Mouse (Mus musculus) liver (tissue): ENCODE measurements around the gene Ahcyl2.
"Not testable (repeated sequence)": the region's sequence is repeated elsewhere in the genome, so short reads cannot be mapped to it uniquely, and the experiment has no call there.

ENCODE experiments used
- DNase-seq: peaks from one replicate; pipeline ENCODE4 v3.0.0-alpha.2; 2020; ENCODE audit warnings: mixed read lengths

Gene Ahcyl2

DNA sequence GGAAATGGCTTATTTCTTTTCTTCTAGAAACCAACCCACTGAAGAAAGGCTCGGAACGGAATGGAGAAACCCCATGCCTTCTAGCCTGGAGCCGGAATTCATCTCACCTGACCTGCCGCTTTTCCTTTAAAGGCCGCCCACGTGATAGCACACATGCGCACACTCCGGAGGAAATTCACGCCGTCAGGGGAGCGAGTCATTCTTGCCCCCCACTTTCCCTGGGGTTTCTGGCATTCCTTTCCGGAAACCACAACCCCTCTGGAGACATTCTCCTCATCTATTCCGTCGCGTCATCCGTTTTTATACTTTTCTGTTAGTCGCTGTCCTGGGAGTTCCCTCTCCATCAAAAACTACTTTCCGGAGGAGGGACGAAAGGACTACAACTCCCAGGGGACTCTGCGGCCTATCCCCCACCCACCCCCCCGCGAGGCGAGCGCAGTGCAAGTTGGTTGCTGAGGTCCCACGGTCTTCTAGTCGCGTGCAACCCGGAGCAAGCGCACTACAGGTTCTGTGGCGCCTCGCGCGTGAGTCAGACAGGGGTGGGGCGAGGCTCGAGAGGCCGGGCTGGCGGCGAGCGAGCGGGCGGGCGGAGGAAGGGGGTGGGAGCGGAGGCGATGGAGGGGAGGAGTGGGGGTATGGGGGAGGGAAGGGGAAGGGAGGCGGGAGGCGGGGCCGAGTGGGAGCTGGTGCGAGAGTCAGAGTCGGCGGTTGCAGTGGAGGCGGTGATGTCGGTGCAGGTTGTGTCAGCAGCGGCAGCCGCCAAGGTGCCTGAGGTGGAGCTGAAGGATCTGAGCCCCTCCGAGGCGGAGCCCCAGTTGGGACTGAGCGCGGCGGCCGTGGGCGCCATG is at the start of gene Ahcyl2:
TSS of gene Ahcyl2 (plus strand) at position 199 of the 848 bp plus-strand sequence.
- peak; percentile 95 for DNase-seq

DNA sequence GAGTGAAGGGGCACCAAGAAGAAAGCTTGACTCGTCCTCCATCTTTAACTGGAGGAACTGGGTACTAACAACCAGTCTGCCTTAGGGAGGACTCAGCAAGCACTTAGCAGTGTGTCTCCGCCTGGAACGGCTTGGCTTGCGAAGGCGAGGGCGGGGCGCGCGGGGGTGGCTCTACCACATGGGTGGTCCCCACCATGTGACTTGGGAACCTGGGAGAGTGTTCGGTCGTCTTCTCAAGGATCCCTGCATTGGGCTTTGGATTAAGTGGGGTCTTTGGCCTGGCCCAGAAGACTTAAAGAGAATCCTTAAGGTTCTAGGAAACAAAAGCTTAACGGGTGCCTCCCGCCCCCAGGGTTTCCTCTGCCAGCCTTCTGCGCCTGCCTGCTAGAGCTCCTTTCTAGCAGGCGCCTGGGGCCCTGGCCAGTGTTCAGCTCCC is 48.9 kb upstream of the Ahcyl2 start:
- peak; percentile 56 for DNase-seq

DNA sequence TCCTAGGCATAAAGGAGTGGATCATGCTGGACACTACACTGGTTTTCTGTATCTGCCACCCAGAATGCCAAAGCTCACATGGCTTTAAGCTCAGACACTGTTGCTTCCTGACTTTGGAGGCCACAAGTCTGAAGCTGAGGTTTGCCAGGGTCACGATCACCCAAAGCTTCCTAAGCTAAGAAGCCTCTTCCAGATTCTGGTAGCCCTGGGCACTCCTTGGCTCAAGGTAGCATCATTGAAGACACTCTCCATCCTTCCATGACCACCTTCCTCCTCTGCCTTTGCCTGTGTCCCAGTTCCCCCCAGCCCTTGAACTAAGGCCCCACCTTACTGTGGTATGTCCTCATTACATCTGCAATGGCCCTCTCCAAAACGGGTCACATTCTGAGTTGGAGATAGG is 45.9 kb upstream of the Ahcyl2 start:
- DNase-seq = no peak

DNA sequence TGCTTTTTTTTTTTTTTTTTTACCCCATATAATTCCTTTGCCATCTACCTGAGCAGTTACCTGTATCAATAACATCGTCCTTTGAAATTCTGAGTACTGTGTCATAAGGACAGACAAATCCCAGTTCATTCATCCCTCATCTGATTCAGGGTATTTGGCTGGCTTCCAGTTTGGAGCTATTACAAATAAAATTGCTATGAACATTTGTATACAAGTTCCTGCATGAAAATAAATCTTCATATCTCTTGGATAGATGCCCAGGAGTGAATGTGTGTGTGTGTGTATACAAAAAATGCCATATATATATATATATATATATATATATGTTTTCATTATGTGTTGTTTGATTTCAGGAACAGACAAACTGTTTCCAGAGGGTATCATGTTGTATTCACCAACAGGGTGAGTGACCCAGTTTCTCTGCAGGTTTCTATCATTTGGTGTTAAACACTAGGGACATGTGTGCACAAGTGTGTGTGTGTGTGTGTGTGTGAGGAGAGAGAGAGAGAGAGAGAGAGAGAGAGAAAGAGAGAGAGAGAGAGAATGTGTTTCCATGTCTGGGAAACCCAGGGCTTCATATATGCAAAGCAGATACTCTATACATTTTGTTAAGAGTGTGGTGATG is 41.1 kb upstream of the Ahcyl2 start:
- no peak for DNase-seq

DNA sequence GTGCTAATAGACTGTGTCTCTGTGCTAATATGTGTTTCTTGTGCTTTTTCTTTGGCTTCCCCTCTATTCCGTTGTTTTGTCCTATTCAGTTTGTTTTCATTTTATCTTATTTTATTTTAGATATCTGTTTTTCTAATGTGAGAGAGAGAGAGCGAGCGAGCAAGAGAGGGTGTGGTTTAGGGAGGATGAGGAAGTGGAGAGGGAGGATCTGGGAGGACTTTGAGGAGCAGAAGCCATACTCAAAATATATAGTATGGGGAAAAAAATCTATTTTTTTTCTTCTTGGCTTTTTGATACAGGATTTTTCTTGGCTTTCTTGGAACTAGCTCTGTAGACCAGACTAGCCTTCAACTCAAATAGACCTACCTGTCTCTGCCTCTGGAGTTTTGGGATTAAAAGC is 39.8 kb upstream of the Ahcyl2 start:
- no peak for DNase-seq

DNA sequence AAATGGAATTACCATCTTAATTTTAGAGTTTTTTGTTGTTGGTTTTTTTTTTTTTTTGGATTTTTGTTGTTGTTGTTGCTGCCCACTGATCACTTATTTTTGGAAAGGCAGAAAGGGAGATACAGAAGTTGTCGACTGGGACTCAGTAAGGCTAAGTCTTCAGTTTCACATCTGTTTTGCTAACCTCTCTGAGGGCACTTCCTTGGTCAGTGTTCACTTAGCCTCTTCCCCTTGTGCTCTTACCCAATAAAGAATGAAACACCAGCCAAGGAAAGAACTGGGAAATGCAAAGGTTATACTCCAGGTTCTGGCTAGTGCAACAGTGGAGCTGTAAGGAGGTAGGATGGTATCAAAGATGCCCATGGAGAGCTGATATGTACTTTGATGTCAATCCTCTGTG is 38.3 kb upstream of the Ahcyl2 start:
- no peak for DNase-seq

DNA sequence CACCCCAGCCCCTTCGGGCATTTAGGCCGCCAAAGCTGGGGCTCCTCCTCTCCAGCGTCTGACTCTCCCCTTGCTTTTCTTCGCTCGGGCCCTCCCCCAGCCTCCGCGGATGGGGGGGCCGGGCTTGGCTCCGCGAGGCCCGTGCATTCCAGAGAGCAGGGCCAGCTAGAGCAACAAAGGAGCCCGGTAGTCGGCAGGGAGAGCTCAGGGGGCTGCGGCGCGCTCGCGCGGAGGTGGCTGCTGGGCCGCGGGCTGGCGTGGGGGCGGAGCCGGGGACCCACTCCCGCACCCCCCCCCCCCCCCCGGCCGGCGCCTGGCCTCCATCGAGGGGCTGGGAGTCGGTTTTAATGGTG is 32.5 kb upstream of the Ahcyl2 start, which contains the start of gene Smo:
TSS of gene Smo (plus strand) at position 168 of the 353 bp plus-strand sequence.
- DNase-seq = peak; percentile 77

DNA sequence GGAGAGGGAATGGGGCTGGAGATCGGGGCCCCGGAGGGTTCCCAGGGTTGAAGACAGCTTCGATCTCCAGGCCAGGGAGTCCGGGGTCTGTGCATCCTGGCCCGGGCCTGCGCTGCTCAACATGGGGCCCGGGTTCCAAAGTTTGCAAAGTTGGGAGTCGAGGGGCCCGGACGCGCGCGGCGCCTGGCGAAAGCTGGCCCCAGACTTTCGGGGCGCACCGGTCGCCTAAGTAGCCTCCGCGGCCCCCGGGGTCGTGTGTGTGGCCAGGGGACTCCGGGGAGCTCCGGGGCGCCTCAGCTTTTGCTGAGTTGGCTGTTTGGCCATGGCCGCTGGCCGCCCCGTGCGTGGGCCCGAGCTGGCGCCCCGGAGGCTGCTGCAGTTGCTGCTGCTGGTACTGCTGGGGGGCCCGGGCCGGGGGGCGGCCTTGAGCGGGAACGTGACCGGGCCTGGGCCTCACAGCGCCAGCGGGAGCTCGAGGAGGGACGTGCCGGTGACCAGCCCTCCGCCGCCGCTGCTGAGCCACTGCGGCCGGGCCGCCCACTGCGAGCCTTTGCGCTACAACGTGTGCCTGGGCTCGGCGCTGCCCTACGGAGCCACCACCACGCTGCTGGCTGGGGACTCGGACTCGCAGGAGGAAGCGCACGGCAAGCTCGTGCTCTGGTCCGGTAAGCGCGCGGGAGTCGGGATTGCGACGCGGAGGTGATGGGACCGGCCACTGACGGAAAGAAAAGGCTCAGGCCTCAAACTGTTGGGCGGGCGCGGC is 31.9 kb upstream of the Ahcyl2 start:
- DNase-seq = peak; percentile 51

DNA sequence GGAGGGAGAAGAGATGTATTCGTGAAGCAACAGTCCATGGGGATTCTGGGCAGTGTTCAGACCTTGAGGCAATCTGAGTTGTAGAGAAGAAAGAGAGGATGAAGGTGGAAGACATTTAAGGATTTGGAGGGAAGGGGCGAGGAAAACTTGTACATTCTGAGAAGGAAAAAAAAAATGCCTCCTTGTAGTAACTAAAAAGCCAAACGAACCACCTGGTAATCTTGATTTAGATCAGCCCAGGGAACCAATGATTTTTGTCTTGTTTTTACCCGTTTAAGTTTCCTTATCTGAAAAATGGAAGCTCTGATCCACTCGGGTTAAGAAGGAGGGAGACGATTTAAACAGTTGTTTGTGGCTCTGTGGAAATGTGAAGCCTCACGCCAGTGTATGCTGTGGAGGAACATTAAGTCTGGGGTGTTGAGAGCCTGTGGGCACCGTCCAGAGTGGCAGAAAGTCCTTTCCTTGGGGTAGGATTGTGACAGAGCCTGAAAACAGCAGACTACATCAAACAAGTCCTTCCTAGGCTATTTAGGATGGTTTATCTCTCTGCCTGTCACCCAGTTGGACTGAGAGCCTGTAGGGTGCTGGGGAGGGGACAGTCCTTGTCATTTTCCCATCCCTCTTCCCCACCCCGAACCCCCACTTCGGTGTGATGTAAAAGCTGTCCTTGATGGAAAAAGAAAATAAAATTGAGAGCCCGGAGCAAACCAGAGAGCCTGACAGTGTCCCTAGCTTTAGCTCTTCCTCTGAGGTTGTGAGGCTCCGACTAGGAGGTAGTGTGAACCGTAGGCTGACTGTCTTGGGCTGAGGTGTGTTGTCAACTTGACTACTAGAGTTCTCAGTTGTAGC is 31.0 kb upstream of the Ahcyl2 start:
- no peak for DNase-seq

DNA sequence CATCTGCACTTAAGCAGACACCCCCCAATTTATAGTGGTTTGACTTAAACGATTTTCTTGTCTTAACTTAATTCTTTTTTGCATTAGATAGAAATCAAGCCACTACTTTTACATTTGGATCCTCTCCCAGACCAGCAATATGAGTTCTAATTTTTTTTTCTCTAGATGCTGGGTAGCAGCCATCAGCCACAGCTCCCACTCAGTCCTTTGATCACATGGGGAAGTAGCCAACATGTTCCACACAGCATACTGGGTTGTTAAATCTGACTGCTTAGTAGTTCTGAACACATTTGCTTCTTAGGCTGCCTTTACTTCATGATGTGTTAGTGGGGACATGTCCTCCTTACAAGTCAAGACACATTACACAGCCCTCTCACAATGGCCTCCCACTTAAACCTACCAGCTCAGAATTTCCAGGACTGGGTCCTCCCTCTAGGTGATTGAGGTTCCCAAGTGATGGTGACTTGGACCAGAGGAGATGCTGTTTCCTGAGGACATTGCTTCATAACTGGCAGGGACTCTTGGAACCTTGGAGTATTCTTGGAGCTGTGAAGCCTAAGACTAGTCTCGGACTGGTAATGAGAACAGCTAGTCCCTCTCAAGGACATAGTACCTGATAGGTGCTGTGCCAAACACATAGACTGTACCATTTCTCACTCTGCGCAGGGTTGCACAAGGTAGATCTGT is 16.2 kb upstream of the Ahcyl2 start:
- no peak for DNase-seq

DNA sequence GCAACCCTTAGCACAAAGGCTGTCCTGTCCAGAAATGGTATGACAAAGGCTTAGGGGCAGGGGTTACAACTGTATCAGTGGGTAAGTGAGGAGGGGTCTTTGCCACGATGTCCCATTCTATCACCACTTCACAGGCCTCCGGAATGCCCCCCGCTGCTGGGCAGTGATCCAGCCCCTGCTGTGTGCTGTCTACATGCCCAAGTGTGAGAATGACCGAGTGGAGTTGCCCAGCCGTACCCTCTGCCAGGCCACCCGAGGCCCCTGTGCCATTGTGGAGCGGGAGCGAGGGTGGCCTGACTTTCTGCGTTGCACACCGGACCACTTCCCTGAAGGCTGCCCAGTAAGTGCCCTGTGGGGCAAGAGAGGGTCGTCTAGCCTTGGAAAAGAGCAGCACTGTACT is 14.5 kb upstream of the Ahcyl2 start:
- no peak for DNase-seq

DNA sequence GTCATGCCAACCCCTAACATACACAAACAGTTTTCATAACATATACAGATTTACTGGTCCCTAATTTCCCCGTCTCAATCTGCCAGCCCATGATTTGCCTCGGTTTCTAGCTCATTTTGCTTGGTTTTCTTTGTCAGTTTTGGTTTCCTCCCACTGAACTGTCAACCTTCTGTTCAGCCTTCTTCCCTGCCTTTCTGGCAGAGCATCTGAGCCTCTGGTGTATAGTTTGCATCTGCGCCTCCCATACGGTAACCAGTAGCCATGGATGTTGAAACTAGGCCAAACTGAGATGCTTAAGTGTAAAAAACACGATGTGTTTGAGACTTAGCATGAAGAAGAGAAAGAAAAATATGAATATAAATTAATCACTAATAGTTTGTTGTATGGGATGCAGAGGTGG is 11.8 kb upstream of the Ahcyl2 start:
- no peak for DNase-seq

DNA sequence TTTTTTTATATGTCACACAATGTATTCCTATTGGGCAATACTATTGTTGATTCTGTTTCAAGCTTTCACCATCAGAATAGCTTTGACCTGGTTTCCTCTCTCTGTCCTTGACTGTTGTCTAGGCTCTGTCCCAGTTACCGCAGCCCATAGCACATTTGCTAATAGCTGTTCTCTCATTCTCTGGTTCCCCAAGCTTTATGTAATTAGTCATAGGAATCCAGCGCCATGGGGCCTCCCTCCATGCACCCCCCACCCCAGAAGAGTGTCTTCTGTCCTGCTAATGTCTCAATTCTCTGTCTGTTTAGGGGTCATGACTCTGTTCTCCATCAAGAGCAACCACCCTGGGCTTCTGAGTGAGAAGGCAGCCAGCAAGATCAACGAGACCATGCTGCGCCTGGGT is 11.3 kb upstream of the Ahcyl2 start:
- DNase-seq = no peak

DNA sequence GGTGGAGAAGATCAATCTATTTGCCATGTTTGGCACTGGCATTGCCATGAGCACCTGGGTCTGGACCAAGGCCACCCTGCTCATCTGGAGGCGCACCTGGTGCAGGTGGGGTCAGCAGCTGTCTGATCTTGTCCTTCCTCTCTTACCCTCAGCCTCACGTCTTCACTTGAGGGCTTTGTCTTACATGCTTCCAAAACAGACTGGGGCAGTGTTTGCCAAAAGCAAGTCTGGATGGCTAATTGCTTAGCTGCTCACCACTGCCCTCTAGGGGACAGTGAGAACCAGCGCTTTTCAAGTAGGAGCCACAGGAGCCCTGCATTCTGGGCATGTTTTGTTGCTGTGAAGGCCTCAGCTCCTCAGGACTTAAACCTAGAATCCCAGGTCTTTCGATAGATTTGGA is 9.4 kb upstream of the Ahcyl2 start:
- peak; percentile 71 for DNase-seq

DNA sequence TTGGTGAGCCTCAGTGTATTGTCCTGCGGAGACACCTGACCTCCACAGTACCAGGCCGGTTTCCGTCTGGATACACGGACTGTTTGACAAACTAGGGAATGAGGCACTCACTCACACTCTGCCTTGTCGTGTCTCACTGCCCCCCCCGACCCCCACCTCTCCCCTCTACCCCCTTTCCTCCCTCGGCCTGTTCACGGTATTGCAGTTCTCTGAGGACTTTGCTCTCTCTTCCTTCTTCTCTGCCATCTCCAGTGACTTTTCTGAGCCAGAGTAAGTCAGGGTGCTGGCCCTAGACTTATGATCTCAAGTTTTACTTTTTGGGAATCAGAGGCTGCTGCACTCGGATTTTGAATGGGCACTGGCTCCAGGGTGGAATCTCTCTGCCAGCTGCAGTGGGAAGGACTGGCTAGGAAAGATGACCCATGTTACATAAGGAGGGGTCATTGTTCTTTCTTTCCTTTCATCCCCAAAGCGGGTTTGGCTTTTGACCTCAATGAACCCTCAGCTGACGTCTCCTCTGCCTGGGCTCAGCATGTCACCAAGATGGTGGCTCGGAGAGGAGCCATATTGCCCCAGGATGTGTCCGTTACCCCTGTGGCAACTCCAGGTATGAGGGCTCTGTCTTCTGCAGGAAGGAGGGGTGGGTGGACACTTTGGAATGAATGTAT is 8.7 kb upstream of the Ahcyl2 start:
- no peak for DNase-seq

DNA sequence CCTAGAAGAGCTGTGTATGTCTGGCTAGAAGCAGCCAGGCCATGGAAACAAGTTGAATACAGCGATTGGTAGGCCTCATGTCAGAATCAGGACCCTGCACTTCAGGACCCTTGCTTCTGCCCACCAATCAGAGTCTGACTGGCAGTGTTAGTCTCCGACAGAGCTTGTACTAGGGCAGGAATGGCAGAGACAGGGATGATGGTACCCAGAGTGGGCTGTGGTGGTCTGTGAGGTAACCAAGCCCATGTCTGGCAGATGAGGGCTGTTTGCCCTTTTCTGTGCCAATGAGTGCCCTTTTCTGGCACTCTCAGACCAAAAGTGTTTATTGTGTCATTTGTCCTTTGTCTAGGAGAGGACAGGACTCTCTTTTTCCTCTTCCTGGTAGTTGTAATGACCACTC is 7.4 kb upstream of the Ahcyl2 start:
- not testable (repeated sequence) for DNase-seq

DNA sequence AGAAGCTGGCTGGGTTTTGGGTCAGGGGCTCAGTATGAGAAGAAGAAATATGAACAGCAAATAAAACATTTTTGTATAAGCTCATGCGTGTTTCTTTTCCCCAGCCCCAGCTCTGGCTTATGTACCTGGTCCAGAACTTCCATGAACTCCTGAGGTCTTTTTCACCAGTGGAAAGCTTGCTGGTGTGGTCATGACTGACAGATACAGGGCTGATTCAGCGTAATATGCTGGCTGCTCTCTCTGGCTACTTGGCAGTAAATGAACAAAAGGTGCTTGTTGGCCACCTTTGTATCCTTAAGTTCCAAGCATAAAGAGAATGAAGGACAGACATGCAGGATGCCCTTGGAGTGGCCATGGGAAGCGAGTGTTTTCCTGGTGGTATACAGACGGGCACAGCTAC is 6.5 kb upstream of the Ahcyl2 start:
- no peak for DNase-seq

DNA sequence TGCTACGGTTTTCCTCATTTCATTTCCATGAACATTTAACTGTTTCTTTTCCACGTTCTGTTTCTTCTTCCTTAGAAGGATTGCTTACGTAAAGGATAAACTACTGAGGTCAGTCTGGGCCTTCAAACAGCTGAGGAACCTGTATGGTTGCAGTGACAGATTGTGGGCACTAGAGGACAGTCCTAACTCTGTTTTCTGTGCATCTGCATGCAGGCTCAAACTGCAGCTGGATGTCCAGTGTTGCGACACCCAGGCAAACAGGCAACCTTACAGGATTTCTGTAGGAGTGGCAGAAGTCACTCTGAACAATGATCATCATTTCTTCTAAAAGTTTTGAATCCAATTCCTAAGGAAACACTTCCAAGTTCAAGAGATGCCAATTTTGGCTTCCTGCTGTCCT is 5.3 kb upstream of the Ahcyl2 start:
- DNase-seq = peak; percentile 40

DNA sequence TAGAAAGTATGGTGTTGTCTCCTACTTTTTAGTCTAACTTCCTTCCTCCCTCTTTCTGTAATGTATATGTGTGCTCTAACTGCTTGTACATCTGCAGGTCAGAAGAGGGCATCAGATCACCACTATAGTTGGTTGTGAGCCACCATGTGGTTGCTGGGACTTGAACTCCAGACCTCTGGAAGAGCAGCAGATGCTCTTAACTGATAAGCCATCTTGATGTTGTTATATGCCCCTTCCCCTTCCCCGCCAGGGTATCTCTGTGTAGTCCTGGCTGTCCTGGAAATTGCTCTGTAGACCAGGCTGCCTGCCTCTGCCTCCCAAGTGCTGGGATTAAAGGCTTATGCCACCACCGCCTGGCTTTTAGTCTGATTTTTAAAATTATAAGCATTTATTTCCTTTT is 937 bp upstream of the Ahcyl2 start:
- no peak for DNase-seq

DNA sequence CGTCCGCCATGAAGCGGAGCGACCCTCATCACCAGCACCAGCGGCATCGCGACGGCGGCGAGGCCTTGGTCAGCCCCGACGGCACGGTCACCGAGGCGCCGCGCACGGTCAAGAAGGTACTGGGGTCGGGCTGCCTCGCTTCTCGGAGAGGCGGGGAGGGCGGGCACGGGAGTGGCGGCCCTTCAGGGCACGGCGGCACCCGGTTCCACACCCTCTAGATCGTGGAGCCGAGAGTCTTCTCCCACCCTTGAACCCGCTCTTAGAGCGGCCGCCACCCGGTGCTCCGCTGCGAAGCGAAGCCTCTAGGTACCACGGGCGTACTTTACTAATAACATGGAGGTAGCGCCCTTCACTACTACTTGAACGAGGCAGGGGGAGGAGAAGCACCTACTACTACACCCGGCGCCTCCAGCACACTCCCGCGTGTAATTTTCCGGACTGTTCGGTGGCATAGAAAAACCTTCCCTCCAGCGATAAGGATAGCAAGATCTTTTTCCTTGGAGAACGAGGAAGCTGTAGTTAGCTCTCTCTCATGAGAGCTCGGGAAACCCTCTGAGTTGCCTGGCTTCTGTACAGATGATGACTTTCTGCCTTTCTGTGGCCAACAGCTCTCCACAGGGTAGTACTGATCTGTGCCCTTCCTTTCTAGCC is 1.1 kb downstream of the Ahcyl2 start:
- DNase-seq = peak; percentile 75
